Mouse (Mus musculus) forebrain, embryonic 16.5 days (tissue): ENCODE results near the gene Dcst2. TPM values are rescaled to one million over a fixed set of nuclear protein-coding genes. Genes with fewer than 3 reads are reported as not detected.

Experiments
- ATAC-seq: fragments of 200-750 bp; cut with Nextera tagmentation; 2 replicates; pipeline ENCODE4 v1.8.0; 2017; ENCODE audit warnings: mild to moderate bottlenecking, moderate library complexity
- H3K27ac ChIP-seq: fragments of 300-500 bp; sonication (generic); 2 replicates; pipeline ENCODE4 v1.5.1; 2014; ENCODE audit warnings: low read length, control low read depth
- H3K27me3 ChIP-seq: fragments of 300-500 bp; sonication (generic); replicated peaks from 2 replicates; pipeline ENCODE4 v1.6.1; 2014; ENCODE audit warnings: low read length; ENCODE audit not compliant: control insufficient read depth, insufficient read depth
- H3K36me3 ChIP-seq: fragments of 300-500 bp; sonication (generic); 2 replicates; pipeline ENCODE4 v1.6.1; 2014; ENCODE audit not compliant: control insufficient read depth, insufficient read depth
- H3K4me1 ChIP-seq: fragments of 300-500 bp; sonication (generic); replicated peaks from 2 replicates; pipeline ENCODE4 v1.6.1; 2014; ENCODE audit warnings: low read length; ENCODE audit not compliant: control insufficient read depth, insufficient read depth
- H3K4me2 ChIP-seq: fragments of 300-500 bp; sonication (generic); 2 replicates; pipeline ENCODE4 v1.6.1; 2014; ENCODE audit warnings: mild to moderate bottlenecking, low read length, control low read depth
- H3K4me3 ChIP-seq: fragments of 300-500 bp; sonication (generic); replicated peaks from 2 replicates; pipeline ENCODE4 v1.5.1; 2014; ENCODE audit warnings: mild to moderate bottlenecking, low read length, control low read depth
- H3K9ac ChIP-seq: fragments of 300-500 bp; sonication (generic); replicated peaks from 2 replicates; pipeline ENCODE4 v1.6.1; 2014; ENCODE audit warnings: low read depth, low read length, control low read depth
- H3K9me3 ChIP-seq: fragments of 300-500 bp; sonication (generic); 2 replicates; pipeline ENCODE4 v1.6.1; 2016; ENCODE audit warnings: low read length; ENCODE audit not compliant: control insufficient read depth
- WGBS: fragments of 180-500 bp; shearing (Covaris S2); extraction: QIAGEN DNeasy Blood & Tissue Kit; methylation state at CpG from one replicate; pipeline ENCODE4 v1.1.7; 2014; 5-methylcytosine and 5-hydroxymethylcytosine counted together
- polyA plus RNA-seq: library from polyadenylated mRNA; unstranded; fragments of >200 nt; fragmentation: Nextera tagmentation; extraction: Ambion mirVana; gene quantifications from 2 replicates; pipeline ENCODE4 v1.2.1, GENCODE M21; 2015

The Dcst2 gene
- 0.27 TPM in 1 of 2 replicates, not detected in the other for polyA plus RNA-seq

DNA sequence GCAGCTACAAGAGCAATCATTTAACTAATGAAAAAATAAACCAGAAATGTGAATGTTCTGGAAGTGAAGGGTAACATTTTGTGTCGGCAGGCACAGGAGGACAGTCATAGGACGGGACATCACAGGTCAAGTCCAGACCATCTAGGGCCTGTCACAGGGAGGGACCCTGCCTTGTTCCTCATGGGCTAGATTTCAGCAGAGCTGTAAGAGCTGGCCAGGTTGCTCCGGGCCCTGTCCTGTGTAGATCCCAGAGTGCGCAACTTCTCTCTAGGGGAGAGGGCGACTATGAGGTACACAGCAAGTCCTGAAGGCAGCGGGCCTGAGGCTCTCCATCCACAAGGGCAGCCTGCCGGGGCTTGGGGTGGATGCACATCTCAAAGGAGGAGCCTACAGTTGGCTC lies at the start of gene Dcst2:
Dcst2 (plus strand) TSS at position 301 of the 400 bp plus-strand sequence.
- Histone ChIP-seq H3K9me3 (no peaks in the 10 kb centered on the region), H3K27ac (no peak within 1 kb of the TSS), H3K27me3 (no peaks in the 10 kb centered on the region), H3K4me2 (no peak within 1 kb of the TSS), H3K4me1 (no peaks in the 10 kb centered on the region), H3K9ac (no peak within 1 kb of the TSS), H3K36me3 (no peaks in the 10 kb centered on the region), H3K4me3 (no peak within 1 kb of the TSS)
- WGBS, result 86% methylated on average over 7 of the region's 7 CpGs
- no peak for ATAC-seq

DNA sequence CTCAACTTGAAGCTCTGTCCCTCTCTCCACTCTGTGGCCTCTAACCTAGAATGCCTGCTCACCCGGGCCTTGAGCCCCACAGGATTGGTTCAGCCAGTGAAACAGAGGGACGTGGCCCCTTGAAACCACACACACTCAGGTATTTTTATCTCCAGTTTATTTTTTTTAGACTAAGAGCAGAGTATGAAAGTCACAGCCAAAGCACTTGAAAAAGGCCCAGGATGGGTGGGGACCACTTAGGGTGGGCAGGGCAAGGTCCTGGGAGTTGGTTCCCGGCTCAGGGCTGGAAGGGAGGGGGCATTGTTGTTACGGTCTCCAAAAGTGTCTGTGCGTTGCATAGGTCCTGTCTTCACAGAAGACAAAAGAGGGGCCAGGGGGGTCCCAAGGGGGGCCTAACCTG lies 47.4 kb upstream of the Dcst2 start:
- H3K4me1 ChIP-seq, result peaks cover 41% of the 10 kb centered on the region
- H3K9me3 ChIP-seq, result 0 out of 2 replicates have a peak, but pooled peaks cover 4% of the 10 kb centered on the region
- WGBS, result 70% methylated on average over 5 of the region's 5 CpGs
- no peak for ATAC-seq
- H3K9ac ChIP-seq, result no peak overlapping the region
- H3K36me3 ChIP-seq, result no peaks in the 10 kb centered on the region; the same call in 1 of the 2 replicates
- H3K4me2 ChIP-seq, result no peak overlapping the region
- H3K4me3 ChIP-seq, result no peak overlapping the region
- H3K27me3 ChIP-seq, result peaks cover 17% of the 10 kb centered on the region
- no peak overlapping the region for H3K27ac ChIP-seq

DNA sequence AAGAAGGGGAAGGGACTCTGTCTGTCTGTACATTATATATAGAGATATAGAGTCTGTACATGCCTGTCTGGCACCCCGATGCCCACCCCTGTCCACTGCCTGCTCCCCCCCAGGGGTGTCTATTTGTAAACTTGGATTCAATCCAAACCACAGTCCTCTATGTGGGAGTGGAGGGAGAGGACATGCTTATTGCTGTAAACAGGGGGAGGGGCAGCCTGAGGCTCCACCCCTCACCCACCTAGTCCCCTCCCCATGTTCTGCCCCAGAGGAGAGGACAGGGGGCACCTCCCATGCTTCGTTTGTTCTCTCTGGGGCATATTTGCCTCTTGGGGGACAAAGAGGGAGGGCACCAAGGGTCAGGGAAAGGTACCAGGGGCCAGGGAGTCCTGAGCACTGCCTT lies 47.0 kb upstream of the Dcst2 start:
- 38% methylated on average over 2 of the region's 2 CpGs for WGBS
- no peak for ATAC-seq
- H3K9me3 ChIP-seq, result 0 out of 2 replicates have a peak, but pooled peaks cover 4% of the 10 kb centered on the region
- no peak overlapping the region for H3K27ac ChIP-seq
- no peaks in the 10 kb centered on the region; the same call in 1 of the 2 replicates for H3K36me3 ChIP-seq
- peaks cover 17% of the 10 kb centered on the region for H3K27me3 ChIP-seq
- no peak overlapping the region for H3K4me2 ChIP-seq
- H3K4me3 ChIP-seq, result no peak overlapping the region
- peak overlapping the region; percentile 51 for H3K9ac ChIP-seq
- peaks cover 46% of the 10 kb centered on the region for H3K4me1 ChIP-seq

DNA sequence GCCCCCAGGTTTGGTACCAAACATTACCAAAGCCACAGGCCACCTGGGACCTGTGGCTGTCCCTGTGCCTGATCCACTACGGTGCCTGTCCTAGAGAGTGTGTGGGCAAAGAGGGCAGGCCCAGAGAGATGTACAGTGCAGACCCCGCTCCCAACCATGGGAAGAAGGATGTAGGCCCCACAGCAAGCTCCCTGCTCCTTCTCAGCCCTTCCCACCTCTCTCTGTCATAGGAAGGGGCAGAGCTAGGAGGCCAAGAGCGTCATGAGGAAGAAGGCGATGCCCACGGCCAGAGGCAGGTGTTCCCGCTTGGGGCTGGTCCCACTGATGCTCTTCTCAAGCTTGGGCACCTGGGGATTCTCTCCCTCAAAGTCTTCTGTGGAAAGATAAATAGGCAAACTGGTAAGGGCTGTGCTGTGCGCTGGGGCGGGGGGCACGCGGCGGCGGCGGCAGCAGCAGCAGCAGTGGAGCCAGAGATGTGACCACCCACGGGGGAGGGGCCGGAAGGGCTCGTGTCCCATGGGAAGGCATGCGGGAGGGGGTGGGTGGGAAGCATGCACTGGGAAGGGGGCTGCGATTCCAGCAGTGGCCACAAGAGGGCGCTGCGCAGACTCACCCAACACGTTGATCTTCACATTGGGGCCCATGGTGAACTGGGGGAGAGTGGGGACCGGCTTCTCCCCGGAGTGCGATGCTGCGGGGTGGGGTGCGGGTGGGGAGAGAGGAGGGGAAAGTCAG lies 46.4 kb upstream of the Dcst2 start:
- peak overlapping the region; percentile 51 for H3K9ac ChIP-seq
- ATAC-seq, result no peak; the same call in 1 of the 2 replicates
- 0 out of 2 replicates have a peak, but pooled peaks cover 4% of the 10 kb centered on the region for H3K9me3 ChIP-seq
- 4% methylated on average over 25 of the region's 26 CpGs for WGBS
- H3K36me3 ChIP-seq, result no peaks in the 10 kb centered on the region; the same call in 1 of the 2 replicates
- no peak overlapping the region for H3K27ac ChIP-seq
- peak overlapping the region; percentile 53 for H3K4me2 ChIP-seq
- H3K4me3 ChIP-seq, result peak overlapping the region; percentile 28
- H3K27me3 ChIP-seq, result peaks cover 17% of the 10 kb centered on the region
- H3K4me1 ChIP-seq, result peaks cover 51% of the 10 kb centered on the region

DNA sequence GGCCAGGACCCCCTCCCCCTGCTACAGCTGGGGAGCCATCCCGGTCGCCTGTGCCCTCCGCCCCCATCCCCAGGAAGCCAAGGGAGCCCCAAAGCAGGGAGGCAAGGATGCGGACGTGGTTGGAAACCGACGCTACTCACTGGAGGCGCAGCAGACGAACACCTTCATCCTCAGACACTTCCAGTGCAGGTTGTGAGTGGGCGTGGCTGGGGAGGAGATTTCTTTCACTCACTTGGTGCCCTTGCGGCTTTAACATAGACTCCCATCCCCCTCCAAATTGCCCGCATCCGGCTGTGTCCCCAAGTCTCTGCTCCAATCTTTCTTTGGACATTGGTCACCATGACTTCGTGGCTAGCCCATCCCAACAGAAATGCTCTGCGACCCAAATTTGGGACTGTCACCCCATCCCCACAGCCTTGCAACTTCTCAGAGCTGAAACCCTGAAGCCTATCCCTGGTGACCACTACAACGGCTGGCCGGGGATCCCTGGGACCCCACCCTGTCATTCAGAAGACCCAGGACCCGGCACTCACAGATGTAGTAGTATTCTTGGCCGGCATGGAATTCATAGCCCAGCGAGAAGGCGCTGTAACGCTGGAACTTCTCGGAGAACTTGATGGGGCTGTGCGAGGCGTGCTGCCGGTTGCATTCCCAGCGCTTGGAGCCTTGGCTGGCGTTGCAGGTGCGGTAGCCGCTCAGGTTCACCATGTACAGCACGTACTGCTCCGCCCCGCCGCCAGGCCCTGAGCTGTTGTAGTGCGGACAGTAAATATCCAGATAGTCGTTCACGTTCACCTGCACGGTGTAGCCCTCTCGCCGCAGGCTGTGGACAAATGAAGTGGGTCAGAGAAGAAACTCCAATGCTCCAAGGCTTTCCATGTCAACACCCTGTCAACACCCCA lies 45.6 kb upstream of the Dcst2 start:
- Histone ChIP-seq H3K36me3 (no peaks in the 10 kb centered on the region; the same call in 1 of the 2 replicates), H3K27ac (no peak overlapping the region), H3K9me3 (no peaks in the 10 kb centered on the region), H3K4me2 (peak overlapping the region; percentile 53), H3K4me1 (peaks cover 59% of the 10 kb centered on the region), H3K9ac (peak overlapping the region; percentile 25), H3K27me3 (peaks cover 19% of the 10 kb centered on the region), H3K4me3 (peak overlapping the region; percentile 28; the same call in 1 of the 2 replicates)
- WGBS, result 6% methylated on average over 40 of the region's 40 CpGs
- no peak; the same call in 1 of the 2 replicates for ATAC-seq

DNA sequence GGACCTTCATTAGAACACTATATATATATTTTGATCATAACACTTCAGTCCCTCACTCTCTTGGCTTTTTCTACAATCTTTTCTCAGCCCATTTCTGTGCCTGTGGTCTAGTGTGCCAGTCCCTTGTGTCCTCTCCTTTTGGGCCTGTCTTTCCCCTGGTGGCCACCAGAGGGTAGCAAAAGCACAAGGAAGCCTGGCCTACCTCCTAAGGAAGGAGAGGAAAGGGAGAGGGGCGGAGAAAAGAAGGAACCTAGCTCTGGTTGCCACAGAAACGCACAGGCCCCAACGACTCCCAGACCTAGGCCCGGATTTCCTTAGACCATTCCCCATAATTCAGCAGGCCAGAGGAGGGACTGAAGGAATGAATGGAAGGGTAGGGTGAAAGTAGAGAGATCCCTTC lies 44.9 kb upstream of the Dcst2 start:
- Histone ChIP-seq H3K27ac (no peak overlapping the region), H3K9me3 (no peaks in the 10 kb centered on the region), H3K27me3 (peaks cover 19% of the 10 kb centered on the region), H3K4me2 (peak overlapping the region; percentile 35; the same call in 1 of the 2 replicates), H3K4me3 (no peak overlapping the region), H3K4me1 (peaks cover 65% of the 10 kb centered on the region), H3K9ac (no peak overlapping the region), H3K36me3 (no peaks in the 10 kb centered on the region; the same call in 1 of the 2 replicates)
- WGBS, result 0% methylated on average over 4 of the region's 4 CpGs
- peak; percentile 59 for ATAC-seq

DNA sequence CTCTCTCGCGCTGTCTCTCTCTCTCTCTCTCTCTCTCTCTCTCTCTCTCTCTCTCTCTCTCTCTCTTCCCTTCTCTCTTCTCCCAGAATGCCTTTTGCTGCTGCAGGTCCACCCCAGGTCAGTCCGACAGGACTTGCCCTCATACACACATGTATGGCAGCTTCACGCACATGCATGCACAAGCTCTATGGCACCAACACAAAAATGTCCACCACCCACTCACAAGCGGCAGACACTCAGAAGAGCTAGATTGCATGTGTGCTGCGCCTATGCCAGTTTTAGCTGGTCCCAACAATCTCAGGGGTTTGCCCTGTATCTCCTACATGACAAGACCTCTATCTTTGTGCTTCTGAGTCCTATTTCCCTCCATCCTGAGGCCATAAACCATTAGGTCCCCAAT lies 44.5 kb upstream of the Dcst2 start:
- Histone ChIP-seq H3K27me3 (peaks cover 19% of the 10 kb centered on the region), H3K9me3 (no peaks in the 10 kb centered on the region), H3K4me2 (no peak overlapping the region), H3K4me1 (peaks cover 67% of the 10 kb centered on the region), H3K9ac (no peak overlapping the region), H3K4me3 (no peak overlapping the region), H3K27ac (no peak overlapping the region), H3K36me3 (no peaks in the 10 kb centered on the region; the same call in 1 of the 2 replicates)
- 54% methylated on average over 6 of the region's 6 CpGs for WGBS
- ATAC-seq, result no peak

DNA sequence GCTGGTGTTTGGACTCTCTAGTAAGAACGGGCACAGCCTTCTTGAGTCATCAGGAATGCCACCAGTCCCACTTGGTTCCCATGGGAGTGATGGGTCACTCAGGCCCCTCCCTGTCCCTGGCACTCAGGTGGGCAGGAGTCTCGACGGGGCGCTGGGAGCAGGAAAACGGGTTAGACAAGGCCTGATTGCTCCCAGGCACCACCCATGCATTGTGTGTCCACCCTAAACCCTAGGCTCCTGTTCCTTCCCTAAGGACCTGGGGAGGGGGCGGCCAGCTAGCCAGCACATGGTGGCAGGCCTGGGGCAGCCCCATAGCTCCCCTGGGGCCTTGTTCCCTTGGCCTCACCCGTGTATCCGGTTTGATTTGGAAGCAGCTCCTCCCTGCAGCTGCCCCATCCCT lies 43.5 kb upstream of the Dcst2 start:
- H3K4me2 ChIP-seq, result no peak overlapping the region
- peaks cover 67% of the 10 kb centered on the region for H3K4me1 ChIP-seq
- WGBS, result 73% methylated on average over 8 of the region's 8 CpGs
- peaks cover 19% of the 10 kb centered on the region for H3K27me3 ChIP-seq
- H3K27ac ChIP-seq, result no peak overlapping the region
- no peaks in the 10 kb centered on the region for H3K9me3 ChIP-seq
- no peaks in the 10 kb centered on the region for H3K36me3 ChIP-seq
- no peak overlapping the region for H3K9ac ChIP-seq
- ATAC-seq, result no peak
- H3K4me3 ChIP-seq, result no peak overlapping the region
